Mouse (Mus musculus) hindbrain, embryonic 11.5 days (tissue): ENCODE measurements around the gene Fhl2. TPM values are rescaled to one million over a fixed set of nuclear protein-coding genes. Genes with fewer than 3 reads are reported as not detected.

ENCODE experiments used
- ATAC-seq: fragments of 200-750 bp; cut with Nextera tagmentation; 2 replicates; pipeline ENCODE4 v1.8.0; 2017; ENCODE audit warnings: mild to moderate bottlenecking, moderate TSS enrichment, moderate library complexity; ENCODE audit not compliant: low FRiP score
- DNase-seq: peaks from one replicate; pipeline ENCODE4 v3.0.0-alpha.2; 2015; ENCODE audit warnings: low spot score
- H3K27ac ChIP-seq: fragments of 300-500 bp; sonication (generic); 2 replicates; pipeline ENCODE4 v1.5.1; 2014; ENCODE audit warnings: mild to moderate bottlenecking, low read depth, low read length
- H3K27me3 ChIP-seq: fragments of 300-500 bp; sonication (generic); 2 replicates; pipeline ENCODE4 v1.6.1; 2014; ENCODE audit warnings: mild to moderate bottlenecking, low read length, moderate library complexity, mixed read lengths; ENCODE audit not compliant: control insufficient read depth, insufficient read depth
- H3K36me3 ChIP-seq: fragments of 300-500 bp; sonication (generic); 2 replicates; pipeline ENCODE4 v1.6.1; 2014; ENCODE audit warnings: mild to moderate bottlenecking, low read length, moderate library complexity, mixed read lengths; ENCODE audit not compliant: control insufficient read depth, insufficient read depth
- H3K4me1 ChIP-seq: fragments of 300-500 bp; sonication (generic); replicated peaks from 2 replicates; pipeline ENCODE4 v1.6.1; 2014; ENCODE audit warnings: low read length, mixed read lengths; ENCODE audit not compliant: control insufficient read depth, insufficient read depth
- H3K4me2 ChIP-seq: fragments of 300-500 bp; sonication (generic); replicated peaks from 2 replicates; pipeline ENCODE4 v1.6.1; 2014; ENCODE audit warnings: mild to moderate bottlenecking, low read depth, low read length
- H3K4me3 ChIP-seq: fragments of 300-500 bp; sonication (generic); 2 replicates; pipeline ENCODE4 v1.5.1; 2014; ENCODE audit warnings: low read depth, low read length
- H3K9ac ChIP-seq: fragments of 300-500 bp; sonication (generic); 2 replicates; pipeline ENCODE4 v1.6.1; 2014; ENCODE audit warnings: low read depth, low read length
- H3K9me3 ChIP-seq: fragments of 300-500 bp; sonication (generic); 2 replicates; pipeline ENCODE4 v1.6.1; 2016; ENCODE audit warnings: low read length; ENCODE audit not compliant: control insufficient read depth
- WGBS: fragments of 180-500 bp; shearing (Covaris S2); extraction: QIAGEN DNeasy Blood & Tissue Kit; methylation state at CpG from one replicate; pipeline ENCODE4 v1.1.7; 2014; 5-methylcytosine and 5-hydroxymethylcytosine counted together
- polyA plus RNA-seq: library from polyadenylated mRNA; unstranded; fragments of >200 nt; fragmentation: Nextera tagmentation; extraction: Ambion mirVana; gene quantifications from 2 replicates; pipeline ENCODE4 v1.2.1, GENCODE M21; 2014

The Fhl2 gene
- polyA plus RNA-seq, 1 experiment from 2014 or later = 10.8 TPM

GRCm38 (mm10) chr1:43124726-43125125 is 72.1 kb downstream of the Fhl2 start:
- H3K4me3 ChIP-seq = no peak overlapping the region
- no peaks in the 10 kb centered on the region for H3K4me1 ChIP-seq
- ATAC-seq (no peak), DNase-seq (no peak)
- no peak overlapping the region for H3K9ac ChIP-seq
- H3K9me3 ChIP-seq = no peaks in the 10 kb centered on the region
- H3K27me3 ChIP-seq = no peaks in the 10 kb centered on the region
- no peak overlapping the region for H3K27ac ChIP-seq
- WGBS = 82% methylated on average over 4 of the region's 4 CpGs
- H3K36me3 ChIP-seq = no peaks in the 10 kb centered on the region
- no peak overlapping the region for H3K4me2 ChIP-seq

- no peak overlapping the region for H3K4me2 ChIP-seq
- no peak overlapping the region for H3K9ac ChIP-seq
- no peaks in the 10 kb centered on the region for H3K27me3 ChIP-seq
- no peak overlapping the region for H3K27ac ChIP-seq
- no peak overlapping the region for H3K4me3 ChIP-seq
- H3K9me3 ChIP-seq = no peaks in the 10 kb centered on the region
- 92% methylated on average over 2 of the region's 2 CpGs for WGBS
- H3K36me3 ChIP-seq = no peaks in the 10 kb centered on the region
- ATAC-seq (no peak), DNase-seq (no peak)
- no peaks in the 10 kb centered on the region for H3K4me1 ChIP-seq
Observed at GRCm38 (mm10) chr1:43122616-43123015, 74.2 kb downstream of the Fhl2 start.

- Histone ChIP-seq H3K36me3 (no peaks in the 10 kb centered on the region), H3K4me1 (no peaks in the 10 kb centered on the region), H3K4me3 (no peak overlapping the region), H3K9ac (no peak overlapping the region), H3K4me2 (no peak overlapping the region), H3K27me3 (no peaks in the 10 kb centered on the region), H3K27ac (no peak overlapping the region), H3K9me3 (no peaks in the 10 kb centered on the region)
- ATAC-seq (no peak), DNase-seq (no peak)
- 96% methylated on average over 5 of the region's 5 CpGs for WGBS
Observed at GRCm38 (mm10) chr1:43120950-43121349, 75.8 kb downstream of the Fhl2 start.

GRCm38 (mm10) chr1:43117435-43117834 is 79.3 kb downstream of the Fhl2 start:
- no peaks in the 10 kb centered on the region for H3K4me1 ChIP-seq
- no peaks in the 10 kb centered on the region for H3K27me3 ChIP-seq
- no peak overlapping the region for H3K4me3 ChIP-seq
- H3K36me3 ChIP-seq = no peaks in the 10 kb centered on the region
- no peak for ATAC-seq
- DNase-seq = no peak
- no peak overlapping the region for H3K27ac ChIP-seq
- no peak overlapping the region for H3K9ac ChIP-seq
- 96% methylated on average over 8 of the region's 8 CpGs for WGBS
- H3K4me2 ChIP-seq = no peak overlapping the region
- no peaks in the 10 kb centered on the region for H3K9me3 ChIP-seq

- Histone ChIP-seq H3K27me3 (no peaks in the 10 kb centered on the region), H3K9me3 (no peaks in the 10 kb centered on the region), H3K4me1 (no peaks in the 10 kb centered on the region), H3K4me2 (no peak overlapping the region), H3K36me3 (0 out of 2 replicates have a peak, but pooled peaks cover 3% of the 10 kb centered on the region), H3K4me3 (no peak overlapping the region), H3K9ac (no peak overlapping the region), H3K27ac (no peak overlapping the region)
- ATAC-seq = no peak
- peak; percentile 65 for DNase-seq
- WGBS = 88% methylated on average over 2 of the region's 2 CpGs
Observed at GRCm38 (mm10) chr1:43112882-43113281, 83.9 kb downstream of the Fhl2 start.

GRCm38 (mm10) chr1:43110556-43110955 is 86.2 kb downstream of the Fhl2 start:
- DNase-seq = peak; percentile 74
- Histone ChIP-seq H3K36me3 (0 out of 2 replicates have a peak, but pooled peaks cover 3% of the 10 kb centered on the region), H3K4me2 (no peak overlapping the region), H3K9ac (no peak overlapping the region), H3K4me3 (no peak overlapping the region), H3K4me1 (no peaks in the 10 kb centered on the region), H3K27ac (no peak overlapping the region), H3K9me3 (no peaks in the 10 kb centered on the region), H3K27me3 (no peaks in the 10 kb centered on the region)
- ATAC-seq = no peak
- WGBS = 58% methylated on average over 4 of the region's 4 CpGs

- H3K4me1 ChIP-seq = no peaks in the 10 kb centered on the region
- H3K36me3 ChIP-seq = 0 out of 2 replicates have a peak, but pooled peaks cover 3% of the 10 kb centered on the region
- no peak for ATAC-seq
- H3K9me3 ChIP-seq = no peaks in the 10 kb centered on the region
- DNase-seq = no peak
- no peaks in the 10 kb centered on the region for H3K27me3 ChIP-seq
- H3K9ac ChIP-seq = no peak overlapping the region
- no peak overlapping the region for H3K4me2 ChIP-seq
- no peak overlapping the region for H3K27ac ChIP-seq
- 82% methylated on average over 2 of the region's 2 CpGs for WGBS
- H3K4me3 ChIP-seq = no peak overlapping the region
Observed at GRCm38 (mm10) chr1:43108729-43109128, 88.1 kb downstream of the Fhl2 start.

- peak; percentile 98 for ATAC-seq
- WGBS = 1% methylated on average over 57 of the region's 57 CpGs
- peak; percentile 97 for DNase-seq
- H3K9me3 ChIP-seq = no peaks in the 10 kb centered on the region
- no peaks in the 10 kb centered on the region; the same call in 1 of the 2 replicates for H3K4me1 ChIP-seq
- H3K27ac ChIP-seq = peak within 1 kb of the TSS; percentile 98
- peak within 1 kb of the TSS; percentile 67 for H3K4me3 ChIP-seq
- H3K27me3 ChIP-seq = no peaks in the 10 kb centered on the region
- no peaks in the 10 kb centered on the region for H3K36me3 ChIP-seq
- H3K9ac ChIP-seq = peak within 1 kb of the TSS; percentile 81
- H3K4me2 ChIP-seq = peak within 1 kb of the TSS; percentile 63
Observed at GRCm38 (mm10) chr1:43098031-43098984, 98.5 kb downstream of the Fhl2 start, which contains the start of the genes Tgfbrap1 and AI597479. TSS of gene Tgfbrap1 (minus strand) at chr1:43098637. TSS of gene AI597479 (plus strand) at chr1:43098710.

- no peaks in the 10 kb centered on the region for H3K9me3 ChIP-seq
- no peak for DNase-seq
- 82% methylated on average over 2 of the region's 2 CpGs for WGBS
Observed at GRCm38 (mm10) chr1:43094206-43094605, 102.6 kb downstream of the Fhl2 start.

More at GRCm38 (mm10) chr1:43094206-43094605, 102.6 kb downstream of the Fhl2 start:
- Histone ChIP-seq H3K9ac (no peak overlapping the region), H3K4me3 (no peak overlapping the region), H3K4me2 (no peak overlapping the region), H3K27ac (no peak overlapping the region), H3K4me1 (0 out of 2 replicates have a peak, but pooled peaks cover 4% of the 10 kb centered on the region), H3K36me3 (no peaks in the 10 kb centered on the region), H3K27me3 (no peaks in the 10 kb centered on the region)
- no peak for ATAC-seq
